Mouse (Mus musculus) brain, adult 2 months (tissue): ENCODE measurements around the gene Zfp36l2.
"Not testable (repeated sequence)": the region's sequence is repeated elsewhere in the genome, so short reads cannot be mapped to it uniquely, and the experiment has no call there.

Source experiments
- DNase-seq: peaks from one replicate; pipeline ENCODE4 v3.0.0; 2011; ENCODE audit warnings: low read depth, low spot score

The Zfp36l2 gene

DNA sequence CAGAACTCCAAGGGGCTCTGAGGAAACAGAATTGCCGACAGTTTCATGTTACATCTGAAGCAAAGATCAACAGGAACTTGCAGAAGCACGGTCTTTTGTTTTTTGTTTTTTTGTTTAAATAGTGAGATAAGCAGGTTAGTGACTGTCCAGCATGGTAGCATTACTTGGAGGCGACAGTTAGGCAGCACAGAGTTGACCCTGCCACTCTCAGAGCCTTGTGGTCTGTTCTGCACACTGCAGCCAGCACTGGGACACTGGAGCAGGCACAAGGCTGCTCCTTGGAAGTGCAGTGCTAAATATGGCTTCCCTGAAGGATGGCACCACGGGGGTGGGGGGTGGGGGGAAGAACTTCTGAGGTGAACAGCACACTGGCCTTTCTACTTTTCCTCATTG lies 7.3 kb upstream of the Zfp36l2 start:
- DNase-seq: no peak

DNA sequence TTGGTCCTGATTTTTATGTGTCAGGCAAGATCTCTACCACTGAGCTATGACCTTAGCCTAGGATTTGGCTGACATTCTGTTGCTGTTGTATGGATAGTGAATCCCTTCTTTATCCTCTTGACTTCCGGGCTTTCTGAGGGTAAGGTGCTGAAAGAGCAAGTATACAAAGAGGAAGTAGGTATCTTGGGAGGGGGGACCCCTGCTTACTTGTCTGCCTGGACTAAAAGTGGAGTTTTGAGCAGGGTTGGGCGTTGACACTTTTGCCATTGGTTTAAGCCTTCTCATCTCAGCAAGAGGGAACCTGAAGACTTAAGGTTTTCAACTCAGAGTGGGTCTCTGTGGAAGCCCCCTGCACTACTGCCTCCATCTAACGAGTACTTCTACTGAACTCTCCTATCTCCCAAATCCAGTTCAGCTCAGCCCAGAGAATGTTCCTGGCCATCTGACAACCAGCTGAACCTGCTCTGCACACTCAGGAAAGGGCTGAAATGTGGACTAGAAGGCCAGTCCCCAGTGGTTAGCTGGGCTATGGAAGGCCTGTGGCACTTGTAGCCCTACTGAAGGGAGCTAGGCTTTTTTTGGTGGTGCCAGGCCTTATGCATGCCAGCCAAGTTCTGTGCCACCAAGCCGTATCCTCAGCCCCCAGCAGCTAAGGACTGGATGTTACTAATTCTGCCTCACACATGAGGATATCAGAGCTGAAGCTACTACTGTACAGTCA lies 6.7 kb upstream of the Zfp36l2 start:
- no peak for DNase-seq

DNA sequence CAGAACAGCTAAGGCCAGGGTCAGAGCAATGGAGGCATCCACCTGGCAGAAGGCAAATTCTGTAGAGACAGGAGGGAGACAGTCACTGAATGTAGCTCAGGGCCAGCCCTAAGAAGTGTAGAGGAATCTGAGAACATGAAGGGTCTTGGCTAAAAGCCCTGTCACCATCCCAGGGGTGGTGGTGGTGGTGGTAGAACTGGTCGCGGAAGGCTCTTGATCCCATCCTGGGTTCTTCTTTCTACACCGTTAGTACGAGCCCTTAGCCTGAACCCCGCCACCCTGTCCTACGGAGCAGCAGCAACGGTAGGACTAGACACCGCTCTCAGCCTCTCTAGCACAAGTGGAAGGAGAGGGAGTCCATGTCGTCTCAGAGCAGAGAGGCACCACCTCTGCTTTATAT lies 5.7 kb upstream of the Zfp36l2 start:
- DNase-seq: no peak

DNA sequence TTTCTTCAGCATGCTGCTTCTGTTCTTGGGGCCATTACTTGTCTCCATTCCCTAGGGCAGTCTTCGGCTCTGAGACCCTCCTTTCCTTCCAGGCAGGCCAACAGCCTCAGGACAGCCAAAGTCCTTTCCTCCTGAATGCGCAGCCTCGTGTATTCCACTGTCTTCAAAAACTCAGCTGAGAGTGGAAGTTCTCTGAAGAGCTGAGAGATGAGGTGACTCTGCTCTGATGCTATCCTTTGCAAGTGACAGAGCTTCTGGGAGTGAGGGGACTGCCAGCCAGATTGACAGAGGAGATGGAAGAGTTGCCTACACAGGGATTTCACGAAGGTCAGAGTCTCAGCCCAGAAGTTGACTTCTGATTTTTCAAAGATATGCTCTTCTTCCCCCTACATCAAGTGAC lies 4.2 kb upstream of the Zfp36l2 start:
- DNase-seq: no peak

DNA sequence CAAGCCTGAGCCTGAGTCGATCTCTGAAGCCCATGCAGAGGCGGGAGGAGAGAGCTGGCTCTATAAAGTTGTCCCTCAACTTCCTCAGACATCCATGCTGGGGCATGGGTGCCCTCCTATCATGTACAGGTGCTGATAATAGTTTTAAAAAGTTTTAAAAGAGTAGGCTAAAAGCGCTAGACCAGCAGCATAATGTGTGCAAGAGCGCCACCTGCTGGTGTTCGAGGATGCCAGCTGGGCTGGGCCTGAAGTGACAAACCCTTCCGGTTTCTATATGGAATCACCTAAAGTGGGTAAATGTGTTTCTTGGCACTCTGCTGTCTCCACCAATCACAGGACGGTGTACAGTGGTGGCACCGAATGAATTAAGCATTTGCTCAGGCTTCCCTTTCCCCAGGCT lies 3.1 kb upstream of the Zfp36l2 start:
- peak; percentile 80 for DNase-seq

DNA sequence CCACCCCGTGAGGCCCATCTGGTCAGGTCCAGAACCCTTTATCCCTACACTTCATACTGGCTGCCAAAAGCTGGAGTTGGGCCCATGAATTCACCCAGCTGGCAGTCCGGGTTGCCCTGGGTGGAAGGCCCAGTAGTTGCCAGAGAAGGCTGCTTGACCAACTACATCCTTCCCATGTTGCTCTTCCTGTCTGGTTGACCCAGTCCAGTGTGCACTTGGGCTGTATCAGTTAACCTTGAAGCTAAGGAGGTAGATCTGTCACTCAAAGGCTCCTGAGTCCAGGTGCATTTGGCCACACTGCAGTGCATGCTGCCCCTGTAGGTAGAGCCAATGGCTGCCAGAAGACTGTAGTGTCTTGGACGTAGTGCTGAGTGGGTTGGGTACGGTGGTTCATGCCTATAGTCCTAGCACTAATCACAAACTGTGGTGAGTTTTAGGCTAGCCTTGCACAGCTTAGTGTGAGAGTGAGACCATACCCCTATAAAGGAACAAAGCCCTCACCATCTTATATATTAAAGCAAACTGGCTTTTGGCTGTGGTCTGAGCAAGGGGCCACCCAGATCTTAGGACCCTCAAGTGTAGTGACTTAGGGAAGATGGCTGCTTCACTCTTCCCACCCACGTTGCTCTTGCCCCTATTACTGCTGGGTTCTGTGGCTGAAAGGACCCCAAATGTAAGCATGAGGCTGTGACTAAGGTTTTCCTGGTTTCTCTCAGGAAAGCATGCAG lies 1.5 kb upstream of the Zfp36l2 start:
- no peak for DNase-seq

DNA sequence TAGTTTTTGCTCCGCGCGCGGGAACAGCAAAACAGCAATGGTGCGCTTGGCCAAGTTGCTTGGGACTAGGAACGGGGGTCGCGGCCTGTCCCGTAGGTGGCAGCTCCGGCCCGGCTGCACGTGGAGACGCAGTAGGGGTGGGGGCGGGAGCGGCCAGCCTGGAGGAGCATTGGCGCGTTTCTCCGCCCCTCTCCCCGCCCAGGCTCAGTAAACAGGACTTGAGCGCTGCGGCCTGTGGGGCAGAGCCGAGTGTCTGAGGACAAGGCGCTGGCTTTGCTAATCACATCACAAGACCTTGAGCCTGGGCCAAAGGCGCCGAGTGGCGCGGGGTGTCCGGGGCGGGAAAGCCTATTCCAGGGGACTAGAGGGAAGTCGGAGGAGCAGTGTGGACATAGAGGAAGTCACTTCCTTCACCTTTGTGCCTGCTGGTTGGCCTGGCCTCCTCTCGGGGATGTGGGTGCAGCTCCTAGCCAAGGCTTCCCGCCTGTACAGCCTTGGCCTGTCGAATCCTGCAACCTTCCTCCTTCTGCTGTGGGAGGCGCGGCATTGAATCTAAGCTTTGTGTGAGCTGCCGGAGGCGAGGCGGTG lies 721 bp upstream of the Zfp36l2 start:
- DNase-seq: peak; percentile 91

DNA sequence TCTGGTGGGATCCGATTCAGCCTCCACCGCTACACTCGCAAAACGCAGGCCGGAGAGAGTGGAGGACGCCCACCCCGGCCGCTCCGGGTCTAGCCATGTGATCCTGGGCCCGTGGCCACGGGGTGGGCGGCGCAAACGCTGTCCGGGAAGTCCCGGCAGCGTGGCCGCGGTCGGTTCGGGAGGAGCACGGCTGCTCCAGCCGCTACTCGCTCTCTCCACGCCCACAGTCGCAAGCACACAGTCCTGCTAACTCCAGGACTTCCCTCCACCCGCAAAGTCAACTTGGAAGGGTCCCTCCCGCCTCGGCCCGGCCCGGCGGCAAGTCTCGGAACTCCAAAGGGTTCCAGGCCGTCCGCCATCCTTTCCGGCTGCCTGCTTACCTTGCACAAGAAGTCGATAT lies 483 bp downstream of the Zfp36l2 start:
- not testable (repeated sequence) for DNase-seq

DNA sequence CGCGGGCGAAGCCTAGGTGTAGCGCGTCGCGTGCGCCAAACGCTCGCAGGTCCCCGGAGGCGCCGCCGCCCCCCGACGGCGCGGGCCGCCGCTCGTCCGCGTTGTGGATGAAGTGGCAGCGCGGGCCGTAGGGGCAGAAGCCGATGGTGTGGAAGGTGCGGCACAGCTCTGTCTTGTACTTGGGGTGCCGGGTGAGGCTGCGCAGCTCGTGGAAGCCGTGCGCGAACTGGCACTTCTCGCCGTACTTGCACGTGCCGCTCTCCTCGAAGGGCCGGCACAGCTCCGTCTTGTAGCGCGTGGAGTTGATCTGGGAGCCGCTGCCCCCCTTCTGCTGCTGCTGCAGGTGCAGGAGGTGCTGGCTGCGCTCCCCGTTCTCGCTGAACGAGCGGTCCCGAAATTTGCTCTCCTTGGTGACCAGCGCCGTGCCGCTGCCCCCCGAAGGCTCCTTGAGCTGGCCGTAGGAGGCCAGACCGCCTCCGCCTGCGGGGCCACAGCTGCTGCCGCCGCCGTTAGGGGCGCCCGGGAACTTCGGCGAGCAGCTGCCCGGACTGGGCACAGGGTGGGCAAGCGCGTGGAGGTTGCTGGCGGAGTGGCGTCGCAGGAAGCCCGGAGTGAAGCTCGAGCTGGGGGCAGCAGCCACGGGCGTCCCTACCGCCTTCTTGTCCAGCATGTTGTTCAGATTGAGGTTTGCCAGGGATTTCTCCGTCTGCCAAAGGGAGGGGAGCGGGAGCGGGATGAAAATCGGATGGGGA lies 1.1 kb downstream of the Zfp36l2 start:
- DNase-seq: peak; percentile 23

DNA sequence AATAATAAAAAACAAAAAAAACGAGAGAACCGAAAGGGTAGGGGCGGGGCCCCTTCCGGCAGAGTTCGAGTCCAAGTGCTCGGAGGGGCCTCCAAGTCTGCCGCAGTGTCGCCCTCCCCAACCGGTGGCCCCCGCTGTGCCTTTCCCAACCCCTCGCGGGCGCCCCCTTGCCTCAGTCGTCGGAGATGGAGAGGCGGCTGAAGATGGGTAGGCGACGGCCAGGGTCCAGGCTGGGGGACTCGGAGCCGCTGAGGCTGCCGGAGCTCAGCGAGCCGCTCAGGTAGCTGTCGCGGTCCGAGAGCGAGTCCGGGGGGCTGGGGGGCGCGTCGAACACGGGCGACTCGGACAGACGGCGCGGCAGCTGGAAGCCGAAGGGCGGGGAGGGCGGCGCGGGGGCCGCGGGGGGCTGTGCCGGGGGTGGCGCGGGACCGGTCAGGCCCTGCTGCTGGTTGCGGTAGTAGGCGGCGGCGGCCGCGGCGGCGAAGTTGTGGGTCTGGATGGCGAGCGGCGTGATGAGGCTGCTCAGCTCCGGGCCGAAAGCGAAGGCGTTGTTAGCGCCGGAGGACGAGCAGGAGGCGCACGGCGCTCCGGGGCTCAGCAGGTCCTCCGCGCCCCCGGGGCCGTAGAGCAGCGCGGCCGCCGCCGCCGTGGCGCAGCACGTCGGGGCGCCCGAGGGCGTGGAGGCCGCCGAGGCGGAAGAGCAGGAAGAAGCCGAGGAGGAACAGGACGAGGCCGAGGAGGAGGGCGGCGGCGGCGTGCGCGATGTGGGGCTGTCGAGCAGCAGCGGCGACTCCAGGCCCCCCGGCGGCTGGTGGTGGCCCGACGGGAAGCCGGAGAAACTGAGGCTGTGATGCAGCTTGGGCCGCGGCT lies 1.9 kb downstream of the Zfp36l2 start:
- no peak for DNase-seq

DNA sequence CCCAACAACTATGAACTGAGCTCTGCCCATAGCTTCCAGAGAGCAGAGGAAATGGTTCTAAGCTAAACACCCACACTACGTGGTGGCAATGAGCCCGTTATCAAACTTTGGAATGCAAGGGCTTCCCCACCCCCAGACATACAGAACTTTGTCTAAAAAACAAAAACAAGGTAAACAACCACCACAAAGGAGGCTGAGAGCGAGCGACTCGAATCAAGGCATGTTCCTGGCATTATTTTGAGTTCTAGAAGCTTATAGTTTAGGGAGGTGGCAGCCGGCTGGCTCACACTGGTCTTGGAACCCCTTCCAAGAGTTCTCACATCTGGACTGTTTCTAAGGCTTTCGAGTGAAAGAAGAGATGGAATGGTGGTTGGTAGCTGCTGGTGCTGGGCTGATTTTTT lies 2.7 kb downstream of the Zfp36l2 start:
- DNase-seq: no peak

DNA sequence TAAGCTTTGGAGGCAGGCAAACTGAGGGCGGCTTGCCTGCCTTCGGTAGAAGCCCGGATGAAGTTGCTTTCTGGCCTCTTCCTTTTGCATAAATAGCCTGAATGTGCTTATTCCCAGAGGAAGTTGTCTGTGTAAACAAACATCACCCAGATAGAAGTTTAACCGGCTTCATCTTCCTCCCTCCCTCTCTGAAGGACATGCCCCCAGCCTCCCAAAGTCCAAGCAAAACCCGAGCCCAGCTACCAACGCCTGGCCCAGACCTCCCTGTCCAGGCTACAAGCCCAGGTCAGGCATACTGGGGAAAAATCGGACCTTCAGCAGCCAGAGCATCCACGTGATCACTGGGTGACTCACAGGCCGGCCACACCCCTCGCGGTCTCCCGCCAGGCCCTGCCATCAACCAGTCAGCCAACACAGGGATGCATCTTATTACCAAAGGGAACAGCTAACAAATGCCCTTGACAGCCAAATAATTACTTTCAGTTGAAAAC lies 4.4 kb downstream of the Zfp36l2 start:
- DNase-seq: peak; percentile 79

DNA sequence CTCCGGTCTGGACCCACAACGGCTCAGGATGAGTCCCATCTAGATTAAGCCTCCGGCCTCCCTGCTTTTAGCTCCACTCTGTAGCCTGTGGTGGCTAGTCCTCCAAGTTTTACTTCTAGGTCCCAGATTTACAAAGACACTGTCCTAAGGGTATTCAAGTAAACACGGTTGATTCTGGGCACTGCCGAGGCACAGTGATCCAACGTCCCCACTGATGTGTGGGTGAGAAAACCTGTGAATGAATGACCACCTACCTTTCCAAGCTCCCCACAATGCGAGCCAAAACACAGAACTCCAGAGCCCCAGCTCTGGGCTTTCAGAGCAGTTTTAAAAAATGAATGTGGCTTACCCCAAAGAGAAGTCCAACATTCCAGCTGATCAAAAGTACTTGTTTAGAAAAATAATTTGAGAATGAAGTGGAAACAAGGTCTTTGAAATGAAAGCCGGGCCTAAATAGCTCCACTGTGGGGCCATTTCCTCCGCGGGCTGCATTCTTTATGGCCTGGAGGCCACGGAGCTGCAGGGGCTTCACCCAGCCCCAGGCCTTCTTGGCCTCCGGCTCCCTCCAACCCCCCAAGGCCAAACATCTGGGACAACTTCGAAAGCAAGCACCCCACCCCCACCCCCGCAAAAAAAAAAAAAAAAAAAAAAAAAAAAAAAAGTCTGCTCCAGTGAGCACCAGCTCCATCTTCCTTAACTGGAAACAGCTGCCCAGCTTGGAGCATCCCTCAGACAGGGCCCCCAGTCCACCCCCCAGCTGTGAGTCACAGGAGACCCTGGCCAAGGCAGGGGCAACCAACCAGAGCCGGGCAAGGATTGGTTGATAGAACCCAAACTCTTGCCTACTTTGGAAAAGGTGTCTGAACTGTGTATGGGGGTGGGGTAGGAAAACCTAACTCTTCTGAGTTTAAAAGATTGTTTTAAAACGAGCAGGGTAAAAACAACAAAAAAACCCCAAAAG lies 5.2 kb downstream of the Zfp36l2 start:
- DNase-seq: no peak

DNA sequence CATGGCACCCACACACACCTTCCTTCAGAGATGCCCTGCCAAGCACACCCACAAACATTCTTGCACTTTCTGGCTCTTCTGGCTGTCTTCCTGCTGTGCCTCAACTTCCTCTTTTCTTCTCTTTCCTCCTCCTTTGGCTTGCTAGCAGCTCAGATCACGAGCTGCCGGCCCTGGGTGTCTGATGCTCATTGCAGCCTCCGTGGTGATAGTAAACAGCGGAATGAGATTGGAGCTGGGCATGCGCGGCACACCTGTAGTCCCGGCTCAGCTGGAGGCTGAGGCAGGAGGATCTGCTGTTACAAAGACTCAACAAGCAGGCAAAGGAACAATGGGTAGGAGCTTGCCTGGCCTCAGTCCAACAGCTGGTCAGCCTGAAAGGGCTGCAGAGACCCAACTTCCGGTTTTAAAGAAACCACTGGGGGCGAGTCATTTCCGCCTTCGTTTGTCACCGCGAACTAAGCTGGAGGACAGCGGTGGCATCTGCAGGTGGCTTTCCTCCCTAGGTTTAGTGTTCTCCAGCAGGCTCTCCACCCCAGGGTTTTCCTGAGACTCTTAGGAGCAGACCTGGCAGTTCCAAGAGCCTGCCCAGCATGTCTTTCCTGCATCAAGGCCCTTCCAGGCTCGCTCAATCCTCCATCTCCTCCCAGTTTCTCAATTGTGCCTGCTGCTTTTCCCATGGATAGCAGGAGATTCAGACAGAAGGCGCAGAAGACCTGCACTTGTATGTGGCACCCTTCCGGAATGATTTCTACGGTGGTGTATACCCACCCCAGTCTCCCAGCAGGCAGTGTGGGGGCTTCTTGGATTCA lies 6.0 kb downstream of the Zfp36l2 start:
- peak; percentile 39 for DNase-seq

DNA sequence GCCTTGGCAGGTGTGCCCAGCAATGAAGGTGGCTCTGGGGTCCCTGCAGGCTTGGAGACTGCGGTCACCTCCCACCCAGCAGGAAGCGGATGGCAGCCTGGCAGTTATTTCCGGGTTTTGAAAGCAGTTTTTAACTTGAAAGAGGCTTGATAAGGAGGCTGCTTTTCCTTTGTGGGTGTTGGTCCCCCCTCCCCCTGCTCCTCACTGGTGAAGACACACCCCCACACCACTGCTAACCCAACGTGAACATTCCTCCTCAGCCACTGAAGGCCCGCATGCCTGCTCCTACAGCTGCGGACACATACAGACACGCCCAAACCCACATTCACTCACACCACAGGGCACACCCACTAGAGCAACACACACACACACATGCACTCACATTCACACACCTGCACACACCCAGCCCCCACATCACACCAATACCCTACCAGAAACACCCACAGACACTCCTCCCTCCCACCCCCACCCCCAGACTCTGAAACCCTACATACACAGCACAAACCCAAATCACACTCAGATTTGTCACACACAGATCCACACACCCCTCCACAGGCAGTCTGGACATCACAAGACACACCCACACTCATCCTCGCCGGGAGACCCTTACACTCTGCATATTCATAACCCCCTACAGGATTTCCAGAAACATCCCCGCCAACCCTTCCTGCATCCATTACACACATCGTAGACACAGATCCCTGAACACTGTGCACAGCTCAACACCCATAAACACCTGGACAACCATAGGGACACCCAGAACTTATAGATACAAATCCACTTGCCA lies 6.8 kb downstream of the Zfp36l2 start:
- DNase-seq: peak; percentile 30

DNA sequence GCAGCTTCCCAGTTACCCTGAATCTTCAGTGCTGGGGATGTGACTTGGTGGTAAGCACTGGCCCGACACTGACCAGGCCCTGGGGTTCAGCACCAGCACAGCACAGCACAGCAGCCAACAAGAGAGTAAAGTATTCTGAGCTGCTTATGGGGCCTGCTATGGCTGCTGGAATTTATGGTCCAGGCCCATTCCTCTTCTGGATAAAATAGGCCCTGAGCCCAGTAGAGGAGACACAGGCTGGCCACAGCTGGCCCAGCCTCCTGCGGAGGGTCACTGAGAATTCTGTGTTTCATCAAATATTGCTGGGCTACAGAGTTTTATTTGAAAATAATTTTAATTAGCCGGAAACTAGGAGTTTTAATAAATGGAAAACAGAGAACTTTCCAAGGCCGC lies 7.8 kb downstream of the Zfp36l2 start:
- no peak for DNase-seq

DNA sequence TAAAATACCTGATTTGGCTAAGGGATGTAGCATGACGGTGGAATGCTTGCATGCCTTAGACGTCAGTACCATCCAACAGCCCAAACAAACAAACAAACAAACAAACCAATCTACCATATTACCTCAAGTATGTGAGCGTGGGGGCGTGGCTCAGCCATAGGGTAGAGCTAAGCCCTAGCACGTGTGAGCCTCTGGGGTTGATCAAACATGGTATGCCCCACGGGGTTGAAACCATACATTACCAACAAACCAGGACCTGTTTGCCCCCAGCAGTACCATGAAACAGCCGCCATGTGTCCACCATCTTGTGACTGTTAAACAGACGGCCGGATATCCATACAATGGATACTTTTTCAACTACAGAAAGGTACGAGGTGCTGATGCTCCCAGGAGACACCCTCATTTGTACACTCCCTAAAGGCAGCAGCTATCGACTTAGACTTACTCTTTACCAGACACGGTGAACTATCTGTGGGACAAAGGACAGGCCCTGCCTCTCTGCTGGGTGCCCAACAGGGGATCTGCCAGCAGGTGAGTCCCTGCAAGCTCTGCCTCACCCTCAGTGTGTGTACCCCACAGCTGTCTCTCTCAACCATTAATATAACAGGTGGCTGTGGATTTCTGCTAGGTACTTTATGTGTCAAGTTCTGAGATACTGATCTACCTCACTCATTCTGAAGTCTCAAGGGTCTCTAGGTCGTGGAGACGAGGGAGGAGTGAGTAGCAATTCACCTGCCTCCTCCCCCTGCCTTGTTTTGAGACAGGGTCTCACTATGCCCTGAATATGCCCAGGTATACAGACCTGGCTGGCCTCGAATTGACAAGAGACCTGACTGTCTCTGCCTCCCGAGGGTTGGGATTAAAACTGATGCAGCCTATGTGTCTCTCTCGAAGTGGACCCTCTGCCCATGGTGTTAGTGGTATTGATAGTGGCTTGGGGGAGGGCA lies 8.4 kb downstream of the Zfp36l2 start:
- DNase-seq: no peak
